Mouse (Mus musculus) mouse trophoblast stem cell (cell line): ENCODE data around the gene Usp33.

ENCODE experiments used
- in situ Hi-C, 2 experiments: fragments of 300-500 bp; cut with MseI, MboI; formaldehyde crosslinking; loops; 2 replicates in 1 of 2; 3 replicates in 1 of 2; pipeline ENCODE4 v1.15.1; 2025

Gene Usp33

DNA sequence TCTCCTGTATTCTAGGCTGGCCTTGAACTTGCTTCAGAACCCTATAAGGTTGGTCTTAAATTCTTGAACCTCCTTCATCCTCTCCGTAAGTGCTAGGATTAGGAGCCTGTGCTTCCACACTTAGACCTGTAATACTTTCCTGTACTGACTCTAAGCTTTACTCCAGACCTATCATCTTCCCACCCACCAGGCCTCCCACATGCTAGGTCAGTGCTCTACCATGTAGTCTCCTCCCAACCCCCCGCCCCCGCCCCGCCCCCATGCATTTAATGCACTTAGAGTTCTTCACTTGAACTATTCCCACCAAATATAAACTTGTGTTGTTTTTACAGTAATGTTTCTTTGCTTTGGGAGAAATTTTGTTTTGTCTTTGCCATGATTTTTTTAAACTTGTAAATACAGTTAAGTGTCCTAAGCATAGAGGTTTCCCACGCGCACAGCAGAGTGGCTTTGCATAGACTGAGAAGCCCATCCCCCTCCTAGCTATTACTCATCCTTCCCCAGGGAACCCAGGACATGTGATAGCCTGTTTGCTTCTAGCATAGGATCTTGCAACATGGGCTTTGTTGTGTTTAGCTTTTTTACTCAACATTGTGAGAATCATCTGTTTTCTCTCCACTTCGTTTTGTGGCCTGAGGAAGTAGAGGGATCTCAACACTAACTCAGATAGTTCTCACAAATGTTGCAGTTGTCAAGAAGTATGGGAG is 55.8 kb downstream of the Usp33 start:
- in situ Hi-C loops, result no loop called here

GRCm38 (mm10) chr3:152402671-152403066 is 56.4 kb downstream of the Usp33 start:
- in situ Hi-C loops, result no loop called here

DNA sequence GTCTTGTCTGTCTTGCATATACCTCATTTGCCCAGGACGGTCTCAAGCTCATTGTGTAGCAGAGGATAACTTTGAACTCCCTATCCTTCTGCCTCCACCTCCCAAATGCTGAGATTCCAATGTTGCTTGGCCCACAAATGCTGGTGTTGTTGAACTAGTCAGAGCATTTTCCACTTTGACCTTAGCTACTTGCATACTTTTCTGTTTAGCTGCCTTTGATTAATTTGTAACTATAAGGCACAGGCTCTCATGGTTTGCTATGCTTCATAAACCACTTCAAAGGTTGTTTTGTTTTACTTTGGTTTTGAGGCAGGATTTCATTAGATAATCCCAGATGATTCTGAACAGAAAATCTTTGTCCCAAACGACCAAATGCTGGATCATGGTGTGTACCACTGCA is 57.5 kb downstream of the Usp33 start:
- in situ Hi-C loops, result no loop called here

DNA sequence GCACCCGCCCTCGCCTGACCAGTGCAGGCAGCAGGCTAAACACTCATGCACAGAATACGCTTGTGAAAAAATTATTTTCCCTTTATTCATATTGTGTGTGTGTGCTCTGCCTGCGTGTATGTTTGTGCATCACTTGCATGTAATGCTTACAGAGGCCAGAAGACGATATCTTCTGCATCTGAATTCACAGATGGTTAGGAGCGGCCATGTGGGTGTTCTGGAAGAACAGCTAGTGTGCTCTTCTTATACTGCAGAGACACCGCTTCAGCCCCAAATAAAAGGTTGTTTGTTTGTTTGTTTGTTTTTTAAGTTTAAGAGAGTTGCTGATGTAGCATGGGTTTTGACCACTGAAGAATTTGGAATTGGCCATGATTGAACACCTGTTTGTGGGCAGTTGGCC is 59.1 kb downstream of the Usp33 start:
- in situ Hi-C loops, result no loop called here

DNA sequence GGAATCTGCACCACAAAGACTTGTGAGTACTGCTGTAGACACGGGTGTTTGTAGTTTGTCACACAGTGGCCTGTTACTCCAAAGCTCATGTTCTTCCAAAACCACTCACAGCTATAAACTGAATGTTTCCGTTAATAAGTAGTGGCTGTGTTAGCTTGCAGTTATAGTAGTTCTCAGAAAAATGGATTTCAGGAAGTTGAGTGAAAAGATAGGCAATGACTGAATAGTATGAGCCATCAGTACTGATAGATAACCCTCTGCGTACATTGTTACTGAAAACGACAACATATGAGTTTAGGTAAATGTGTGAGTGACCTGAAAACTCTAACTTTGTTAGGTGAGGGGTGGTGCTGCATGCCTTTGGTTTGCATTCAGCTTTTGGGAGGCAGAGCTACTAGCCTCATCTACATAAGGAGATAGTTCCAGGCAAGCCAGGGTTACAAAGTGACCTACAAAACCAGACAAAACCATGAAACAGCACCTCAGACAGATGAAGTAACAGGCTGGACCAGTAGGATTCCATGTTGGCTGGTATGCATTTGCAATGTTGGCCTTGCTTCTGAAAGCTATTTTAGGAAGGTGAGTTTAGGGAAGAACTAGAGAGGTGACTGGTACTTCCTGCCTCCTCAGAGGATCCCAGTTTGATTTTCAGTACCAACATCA is 59.8 kb downstream of the Usp33 start:
- in situ Hi-C loops, result no loop called here

- in situ Hi-C loops, result no loop called here
These were observed 64.8 kb downstream of the Usp33 start for GRCm38 (mm10) chr3:152410980-152411551.

GRCm38 (mm10) chr3:152412362-152412761 is 66.1 kb downstream of the Usp33 start:
- in situ Hi-C loops, result no loop called here

DNA sequence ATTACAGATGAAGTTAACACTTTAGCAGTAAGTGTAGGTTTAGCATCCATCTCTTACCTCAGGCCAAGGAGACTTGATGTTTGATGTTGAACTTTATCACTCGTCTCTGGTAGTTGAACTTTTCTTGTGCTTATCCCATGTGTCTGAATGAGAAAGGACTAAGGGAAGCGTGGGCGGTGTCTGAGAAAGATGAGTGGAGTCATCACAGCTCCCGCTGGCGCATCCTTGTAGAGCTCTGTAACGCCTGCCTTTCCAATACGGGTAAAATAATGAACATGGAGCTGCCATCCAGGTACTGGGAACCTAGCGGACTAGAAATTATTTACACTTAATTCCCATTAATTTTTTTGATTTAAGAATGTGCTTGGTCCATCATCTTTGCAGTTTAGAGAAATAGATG is 82.6 kb downstream of the Usp33 start:
- in situ Hi-C loops, result no loop called here

DNA sequence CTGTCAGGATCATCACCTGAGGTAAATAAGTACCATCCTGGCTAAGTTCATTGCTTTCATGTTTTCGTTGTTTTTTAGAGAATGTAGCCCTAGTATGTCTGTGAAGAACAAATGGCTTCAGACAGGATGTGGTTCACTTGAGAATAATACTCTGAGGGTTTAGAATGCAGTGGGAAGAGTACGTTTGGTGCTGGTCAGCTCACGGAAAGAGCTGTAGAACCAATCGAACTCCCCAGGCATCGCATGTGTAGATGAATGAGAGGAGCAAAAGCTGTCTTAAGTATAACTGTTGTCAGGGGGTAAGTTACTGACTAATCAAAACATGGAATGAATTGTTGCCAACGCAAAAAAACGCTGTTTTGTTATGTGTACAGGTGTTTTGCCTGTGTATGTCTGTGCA is 86.4 kb downstream of the Usp33 start:
- in situ Hi-C loops, result no loop called here

- in situ Hi-C loops, result no loop called here
These were observed 89.3 kb downstream of the Usp33 start for GRCm38 (mm10) chr3:152435590-152435989.

GRCm38 (mm10) chr3:152438068-152438467 is 91.8 kb downstream of the Usp33 start:
- in situ Hi-C loops, result no loop called here

- in situ Hi-C loops, result no loop called here
These were observed 96.5 kb downstream of the Usp33 start for GRCm38 (mm10) chr3:152442795-152443194.
